ENCODE assay signal across 9 mouse cellular contexts in the genomic region with DNA sequence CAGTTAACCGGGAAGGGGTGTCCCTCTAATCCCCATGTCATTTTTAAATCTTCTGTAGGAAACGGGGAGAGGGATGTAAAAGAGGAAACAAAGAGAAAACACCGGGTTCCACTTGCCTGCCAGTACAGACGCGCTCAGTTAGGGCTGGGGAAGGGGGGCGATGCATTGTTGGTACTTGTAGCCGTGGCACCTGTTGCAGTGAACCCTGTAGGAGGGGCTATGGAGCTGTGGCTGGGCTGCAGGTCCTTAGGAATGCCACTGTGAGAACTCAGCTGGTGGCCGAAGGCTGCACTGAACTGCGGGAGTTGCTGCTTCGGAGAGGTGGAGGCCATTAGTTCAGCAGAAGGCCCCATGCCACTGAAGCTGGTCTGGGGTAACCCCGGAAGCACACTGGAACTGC.
"Had no signal": no experiment of that assay in that cellular context is flagged by ENCODE, and none has a peak within 500 bp of the region (broad histone marks: within the 10 kb centered on the region; RNA-seq: fewer than 3 reads in every experiment).

No protein-coding gene starts in this region.

- H3K4me1 ChIP-seq: kidney, embryonic 15.5 days; limb, embryonic 12.5 days had no signal

- H3K9me3 ChIP-seq: kidney, embryonic 15.5 days; limb, embryonic 12.5 days; midbrain, embryonic 13.5 days had no signal

- H3K9ac ChIP-seq: kidney, embryonic 15.5 days; limb, embryonic 12.5 days; liver, embryonic 14.5 days; midbrain, embryonic 13.5 days had no signal

- H3K27me3 ChIP-seq: kidney, embryonic 15.5 days; limb, embryonic 12.5 days; midbrain, embryonic 13.5 days had no signal

- H3K4me2 ChIP-seq: kidney, embryonic 15.5 days; limb, embryonic 12.5 days; midbrain, embryonic 13.5 days had no signal

- DNase-seq: kidney, postnatal 14 days; lung, adult 18-20 months; lung, postnatal 36 days; thymus, adult 18-20 months; thymus, postnatal 14 days had no signal

- H3K27ac ChIP-seq: kidney, embryonic 15.5 days; limb, embryonic 12.5 days; liver, embryonic 14.5 days; midbrain, embryonic 13.5 days had no signal

- H3K4me3 ChIP-seq: kidney, embryonic 15.5 days; limb, embryonic 12.5 days; midbrain, embryonic 13.5 days had no signal
